Mouse (Mus musculus): ENCODE results near the gene Fry.

GRCm38 (mm10) chr5:150235931-150236330 lies 117.5 kb downstream of the Fry start:
- no peak for TF ChIP-seq POLR2A (IDR thresholded peaks at IDR 0.05; ENCODE audit: insufficient read depth, low read length)
- no peak for TF ChIP-seq CTCF (IDR thresholded peaks at IDR 0.05; ENCODE audit: low read depth, low read length)
